Mouse (Mus musculus) CH12.LX (cell line): ENCODE data around the gene Gm1043. TPM values are rescaled to one million over a fixed set of nuclear protein-coding genes. Genes with fewer than 3 reads are reported as not detected.

Source experiments
- DNase-seq: peaks from one replicate; pipeline ENCODE4 v3.0.0-alpha.2; 2013; ENCODE audit errors: extremely low read depth
- H3K27ac ChIP-seq: 2 replicates; pipeline ENCODE4 v1.5.1; 2012; ENCODE audit warnings: low read depth, mild to moderate bottlenecking, control low read depth, moderate library complexity; ENCODE audit not compliant: insufficient read depth
- H3K27me3 ChIP-seq: replicated peaks from 2 replicates; pipeline ENCODE3; 2012; ENCODE audit warnings: inconsistent platforms
- H3K36me3 ChIP-seq, 2 experiments: replicated peaks in 1 of 2; 2 replicates each; pipeline versions ENCODE3 to v1.6.1; 2012; ENCODE audit warnings: inconsistent platforms in 1 of 2, low read length in 1 of 2, mild to moderate bottlenecking in 1 of 2, mixed read lengths in 1 of 2, moderate library complexity in 1 of 2; ENCODE audit not compliant: control insufficient read depth in 1 of 2, insufficient read depth in 1 of 2
- H3K4me1 ChIP-seq, 2 experiments: 2 replicates each; pipeline ENCODE4 v1.6.1; 2012; ENCODE audit warnings: inconsistent platforms in 1 of 2, moderate library complexity in 1 of 2; ENCODE audit not compliant: insufficient read depth in 2 of 2, control insufficient read depth in 1 of 2
- H3K4me2 ChIP-seq: 2 replicates; pipeline ENCODE4 v1.6.1; 2012; ENCODE audit warnings: low read depth, mild to moderate bottlenecking, control low read depth; ENCODE audit not compliant: poor library complexity, insufficient read depth, severe bottlenecking
- H3K4me3 ChIP-seq, 3 experiments: fragments of 150-350 bp in 1 of 3; sonication (generic) in 1 of 3; replicated peaks in 1 of 3; 2 replicates each; pipeline versions ENCODE3 to v1.5.1; 2011 to 2012; ENCODE audit warnings: low read depth in 2 of 3, low read length in 2 of 3, mild to moderate bottlenecking in 2 of 3, moderate library complexity in 2 of 3, control low read depth in 1 of 3, improper control_type of control experiment in 1 of 3, inconsistent platforms in 1 of 3, mixed read lengths in 1 of 3; ENCODE audit not compliant: poor library complexity in 1 of 3
- H3K79me2 ChIP-seq: replicated peaks from 2 replicates; pipeline ENCODE4 v1.6.1; 2012; ENCODE audit warnings: mild to moderate bottlenecking, moderate library complexity; ENCODE audit not compliant: control insufficient read depth, poor library complexity, insufficient read depth, severe bottlenecking; ENCODE audit errors: extremely low read depth
- H3K9ac ChIP-seq: 2 replicates; pipeline ENCODE4 v1.6.1; 2012; ENCODE audit warnings: low read depth, mild to moderate bottlenecking, control low read depth, moderate library complexity; ENCODE audit not compliant: insufficient read depth
- H3K9me3 ChIP-seq: replicated peaks from 2 replicates; pipeline ENCODE3; 2012; ENCODE audit warnings: low read length, inconsistent platforms, mixed read lengths
- BHLHE40 ChIP-seq: IDR thresholded peaks from 2 replicates; pipeline ENCODE4 v1.6.1; 2011; ENCODE audit warnings: mild to moderate bottlenecking, low read depth, low read length, improper control_type of control experiment
- CHD1 ChIP-seq: IDR thresholded peaks from 2 replicates; pipeline ENCODE4 v1.6.1; 2012; ENCODE audit warnings: low read depth, low read length, improper control_type of control experiment, inconsistent platforms
- CTCF ChIP-seq, 2 experiments: IDR thresholded peaks in 1 of 2; conservative IDR thresholded peaks in 1 of 2; 2 replicates each; pipeline ENCODE4 v1.5.1; 2011 to 2012; ENCODE audit warnings: low read depth in 2 of 2, low read length in 2 of 2, improper control_type of control experiment in 1 of 2, inconsistent platforms in 1 of 2, mild to moderate bottlenecking in 1 of 2, moderate library complexity in 1 of 2
- E2F4 ChIP-seq: IDR thresholded peaks from 2 replicates; pipeline ENCODE4 v1.6.1; 2011; ENCODE audit warnings: low read depth, low read length, improper control_type of control experiment; ENCODE audit not compliant: insufficient replicate concordance
- ELF1 ChIP-seq: IDR thresholded peaks from 2 replicates; pipeline ENCODE4 v1.6.1; 2014; ENCODE audit warnings: low read depth, mild to moderate bottlenecking, inconsistent platforms, low read length, improper control_type of control experiment
- EP300 ChIP-seq: IDR thresholded peaks from 2 replicates; pipeline ENCODE4 v1.6.1; 2011; ENCODE audit warnings: low read length, improper control_type of control experiment
- GABPA ChIP-seq: IDR thresholded peaks from 2 replicates; pipeline ENCODE4 v1.6.1; 2012; ENCODE audit warnings: low read depth, low read length, improper control_type of control experiment, inconsistent platforms; ENCODE audit not compliant: insufficient replicate concordance
- JUND ChIP-seq: conservative IDR thresholded peaks from 2 replicates; pipeline ENCODE4 v1.6.1; 2011; ENCODE audit warnings: low read depth, low read length, improper control_type of control experiment
- MAFK ChIP-seq: IDR thresholded peaks from 2 replicates; pipeline ENCODE4 v1.6.1; 2011; ENCODE audit warnings: low read length, improper control_type of control experiment; ENCODE audit not compliant: insufficient replicate concordance
- MEF2A ChIP-seq: IDR thresholded peaks from 2 replicates; pipeline ENCODE4 v1.6.1; 2014; ENCODE audit warnings: low read depth, mild to moderate bottlenecking, inconsistent platforms, low read length, improper control_type of control experiment, borderline replicate concordance
- MYC ChIP-seq: IDR thresholded peaks from 2 replicates; pipeline ENCODE4 v1.6.1; 2011; ENCODE audit warnings: low read depth, mild to moderate bottlenecking, improper control_type of control experiment, low read length
- NELFE ChIP-seq: IDR thresholded peaks from 2 replicates; pipeline ENCODE4 v1.6.1; 2011; ENCODE audit warnings: low read depth, low read length, improper control_type of control experiment
- POLR2A ChIP-seq: IDR thresholded peaks from 2 replicates; pipeline ENCODE4 v1.6.1; 2011; ENCODE audit warnings: low read depth, mild to moderate bottlenecking, improper control_type of control experiment, low read length
- RAD21 ChIP-seq: IDR thresholded peaks from 2 replicates; pipeline ENCODE4 v1.6.1; 2011; ENCODE audit warnings: low read depth, mild to moderate bottlenecking, low read length, improper control_type of control experiment, moderate library complexity
- RCOR1 ChIP-seq: conservative IDR thresholded peaks from 2 replicates; pipeline ENCODE4 v1.6.1; 2012; ENCODE audit warnings: low read depth, mild to moderate bottlenecking, inconsistent platforms, low read length, improper control_type of control experiment
- SIN3A ChIP-seq: IDR thresholded peaks from 2 replicates; pipeline ENCODE4 v1.6.1; 2012; ENCODE audit warnings: low read length, improper control_type of control experiment, inconsistent platforms
- SMC3 ChIP-seq: IDR thresholded peaks from 2 replicates; pipeline ENCODE4 v1.6.1; 2011; ENCODE audit warnings: low read depth, low read length, improper control_type of control experiment
- USF1 ChIP-seq: IDR thresholded peaks from 2 replicates; pipeline ENCODE4 v1.6.1; 2014; ENCODE audit warnings: low read depth, mild to moderate bottlenecking, inconsistent platforms, low read length, improper control_type of control experiment
- ZC3H11A ChIP-seq: IDR thresholded peaks from 2 replicates; pipeline ENCODE4 v1.6.1; 2012; ENCODE audit warnings: low read depth, mild to moderate bottlenecking, inconsistent platforms, low read length, improper control_type of control experiment
- ZKSCAN1 ChIP-seq: IDR thresholded peaks from 2 replicates; pipeline ENCODE4 v1.6.1; 2012; ENCODE audit warnings: low read depth, inconsistent platforms, low read length, improper control_type of control experiment, borderline replicate concordance
- ZNF384 ChIP-seq: IDR thresholded peaks from 2 replicates; pipeline ENCODE4 v1.6.1; 2012; ENCODE audit warnings: low read depth, low read length, improper control_type of control experiment, inconsistent platforms
- dilution Hi-C: fragments of 300-500 bp; cut with MboI; formaldehyde crosslinking; loops from 2 replicates; pipeline ENCODE4 v1.14.3; 2020; ENCODE audit warnings: low sequenced_read_pairs; ENCODE audit not compliant: extremely low pct_unique_long_range_greater_than_20kb, extremely low pct_ligation_motif_present
- in situ Hi-C: fragments of 300-500 bp; cut with MboI; formaldehyde crosslinking; loops from 3 replicates; pipeline ENCODE4 v1.14.3; 2019; ENCODE audit warnings: low sequenced_read_pairs, low pct_ligation_motif_present, low pct_unique_long_range_greater_than_20kb, mixed read lengths
- polyA plus RNA-seq: library from polyadenylated mRNA; unstranded; fragments of >175 nt; gene quantifications from 2 replicates; pipeline ENCODE4 v1.2.1, GENCODE M21; 2012; ENCODE audit warnings: low read depth; ENCODE audit not compliant: insufficient read length
- total RNA-seq, 2 experiments: library from RNA; depleted of rRNA; stranded (reverse); fragments of 300-350 nt in 1 of 2; fragments of >200 nt in 1 of 2; gene quantifications; 2 replicates each; pipeline ENCODE4 v1.2.3; 2012 to 2014

Gm1043 gene
- total and polyA plus RNA-seq, 3 experiments: not detected

GRCm38 (mm10) chr5:37131841-37132240 lies 46.7 kb downstream of the Gm1043 start:
- no peaks in the 10 kb centered on the region for H3K9me3 ChIP-seq
- no peak overlapping the region for H3K4me3 ChIP-seq
- H3K79me2 ChIP-seq: no peaks in the 10 kb centered on the region
- DNase-seq: peak; percentile 29
- no peak overlapping the region for H3K27ac ChIP-seq
- dilution Hi-C loops (no loop called here), in situ Hi-C loops (no loop called here)
- no peak overlapping the region for H3K9ac ChIP-seq
- H3K4me2 ChIP-seq: no peak overlapping the region
- no peaks in the 10 kb centered on the region for H3K4me1 ChIP-seq
- TF ChIP-seq SIN3A: no peak
- TF ChIP-seq ZKSCAN1: no peak
- no peak for TF ChIP-seq E2F4
- no peak for TF ChIP-seq EP300
- no peak for TF ChIP-seq CHD1
- no peak for TF ChIP-seq MYC
- no peak for TF ChIP-seq POLR2A
- no peak for TF ChIP-seq BHLHE40
- H3K36me3 ChIP-seq: no peaks in the 10 kb centered on the region
- peaks cover 51% of the 10 kb centered on the region for H3K27me3 ChIP-seq

- H3K9ac ChIP-seq: no peak overlapping the region
- H3K27me3 ChIP-seq: peaks cover 26% of the 10 kb centered on the region
- no peak overlapping the region for H3K4me2 ChIP-seq
- in situ Hi-C loops: no loop called here
- DNase-seq: no peak
- H3K27ac ChIP-seq: no peak overlapping the region
- H3K79me2 ChIP-seq: no peaks in the 10 kb centered on the region
- TF ChIP-seq MEF2A (no peak), GABPA (no peak), USF1 (no peak), MAFK (peak; percentile 55; the same call in 1 of the 2 replicates)
- H3K4me1 ChIP-seq: peaks cover 0 to 10% of the 10 kb centered on the region in 2 experiments; a peak in 2 of 4 replicates
- no peaks in the 10 kb centered on the region for H3K9me3 ChIP-seq
- H3K36me3 ChIP-seq: no peaks in the 10 kb centered on the region
- H3K4me3 ChIP-seq: no peak overlapping the region
- dilution Hi-C loops: no loop called here
Observed at GRCm38 (mm10) chr5:37141745-37142144, 56.6 kb downstream of the Gm1043 start.

GRCm38 (mm10) chr5:37147536-37147935 lies 62.4 kb downstream of the Gm1043 start:
- Histone ChIP-seq H3K4me2 (no peak overlapping the region), H3K27ac (no peak overlapping the region), H3K9ac (no peak overlapping the region), H3K36me3 (no peaks in the 10 kb centered on the region), H3K27me3 (peaks cover 49% of the 10 kb centered on the region), H3K4me1 (peaks cover 0 to 10% of the 10 kb centered on the region in 2 experiments; a peak in 2 of 4 replicates), H3K9me3 (no peaks in the 10 kb centered on the region), H3K79me2 (no peaks in the 10 kb centered on the region), H3K4me3 (no peak overlapping the region)
- DNase-seq: peak; percentile 56
- TF ChIP-seq ZKSCAN1: no peak
- TF ChIP-seq SMC3: peak; percentile 65
- no peak for TF ChIP-seq ZC3H11A
- peak; percentile 32; the same call in 1 of the 2 replicates for TF ChIP-seq NELFE
- TF ChIP-seq RCOR1: no peak
- TF ChIP-seq ELF1: no peak
- TF ChIP-seq RAD21: peak; percentile 52
- TF ChIP-seq ZNF384: peak; percentile 61
- TF ChIP-seq JUND: no peak
- peak; percentile 56 to 98; a peak in 3 of 4 replicates for TF ChIP-seq CTCF (conservative IDR thresholded peaks at IDR 0.05 in 1 of 2, IDR thresholded peaks at IDR 0.05 in 1 of 2; ENCODE audit: low read depth in 2 of 2, low read length in 2 of 2)
- dilution Hi-C loops (no loop called here), in situ Hi-C loops (no loop called here)
